Mouse (Mus musculus): Measurements from ENCODE around the gene Sirt2. TPM values are rescaled to one million over a fixed set of nuclear protein-coding genes. Genes with fewer than 3 reads are reported as not detected.

Gene Sirt2
- polyA plus RNA-seq, 1 experiment from 2014 or later: 49.0 TPM

GRCm38 (mm10) chr7:28836936-28837335 is 70.4 kb downstream of the Sirt2 start:
- 80% methylated on average over 5 of the region's 5 CpGs for WGBS
- H3K36me3 ChIP-seq: peaks cover 8% of the 10 kb centered on the region
- H3K27ac ChIP-seq (ENCODE audit: poor library complexity, severe bottlenecking): no peak overlapping the region
- H3K4me1 ChIP-seq (replicated peaks): peaks cover under 1% of the 10 kb centered on the region; the same call in 1 of the 2 replicates
- no peak overlapping the region for H3K4me3 ChIP-seq
- H3K9me3 ChIP-seq (replicated peaks): no peaks in the 10 kb centered on the region
- no peak overlapping the region for H3K9ac ChIP-seq
- ATAC-seq (ENCODE audit: insufficient number of reproducible peaks, low FRiP score): no peak
- no peaks in the 10 kb centered on the region for H3K27me3 ChIP-seq (replicated peaks)
- H3K4me2 ChIP-seq: no peak overlapping the region

Other genes with a start within 250 kb of the Sirt2 start
- gene Ifnl3, start 243.9 kb upstream of the Sirt2 start, polyA plus RNA-seq (2016; fragmentation: Nextera tagmentation; extraction: Ambion mirVana): not detected in 2 replicates
- gene Sycn, start 225.8 kb upstream of the Sirt2 start, polyA plus RNA-seq (2016; fragmentation: Nextera tagmentation; extraction: Ambion mirVana): not detected in 2 replicates
- gene Nccrp1, start 219.5 kb upstream of the Sirt2 start, polyA plus RNA-seq (2016; fragmentation: Nextera tagmentation; extraction: Ambion mirVana): not detected in 2 replicates
- gene Samd4b, start 168.6 kb upstream of the Sirt2 start, polyA plus RNA-seq (2016; fragmentation: Nextera tagmentation; extraction: Ambion mirVana): 29.0 and 29.5 TPM in 2 replicates
- gene Pak4, start 168.6 kb upstream of the Sirt2 start, polyA plus RNA-seq (2016; fragmentation: Nextera tagmentation; extraction: Ambion mirVana): 32.7 TPM in 2 replicates
- gene Acp7, start 135.4 kb upstream of the Sirt2 start, polyA plus RNA-seq (2016; fragmentation: Nextera tagmentation; extraction: Ambion mirVana): not detected in 2 replicates
- gene Fbxo27, start 73.9 kb upstream of the Sirt2 start, polyA plus RNA-seq (2016; fragmentation: Nextera tagmentation; extraction: Ambion mirVana): 3.4 and 4.7 TPM in 2 replicates
- gene Fbxo17, start 49.9 kb upstream of the Sirt2 start, polyA plus RNA-seq (2016; fragmentation: Nextera tagmentation; extraction: Ambion mirVana): 9.9 and 10.4 TPM in 2 replicates
- gene Mrps12, start 24.9 kb upstream of the Sirt2 start, polyA plus RNA-seq (2016; fragmentation: Nextera tagmentation; extraction: Ambion mirVana): 116 TPM in 2 replicates
- gene Sars2, start 24.7 kb upstream of the Sirt2 start, polyA plus RNA-seq (2016; fragmentation: Nextera tagmentation; extraction: Ambion mirVana): 23.2 and 27.3 TPM in 2 replicates
- not detected in 2 replicates for gene Ccer2, start 10.6 kb upstream of the Sirt2 start, polyA plus RNA-seq (2016; fragmentation: Nextera tagmentation; extraction: Ambion mirVana)
- gene Nfkbib, start 777 bp downstream of the Sirt2 start, polyA plus RNA-seq (2016; fragmentation: Nextera tagmentation; extraction: Ambion mirVana): 30.0 and 32.1 TPM in 2 replicates
- 2.7 and 2.8 TPM in 2 replicates for gene Rinl, start 22.2 kb downstream of the Sirt2 start, polyA plus RNA-seq (2016; fragmentation: Nextera tagmentation; extraction: Ambion mirVana)
- 218 and 232 TPM in 2 replicates for gene Hnrnpl, start 41.8 kb downstream of the Sirt2 start, polyA plus RNA-seq (2016; fragmentation: Nextera tagmentation; extraction: Ambion mirVana)
- 137 and 142 TPM in 2 replicates for gene Ech1, start 58.5 kb downstream of the Sirt2 start, polyA plus RNA-seq (2016; fragmentation: Nextera tagmentation; extraction: Ambion mirVana)
- gene Lgals4, start 67.1 kb downstream of the Sirt2 start, polyA plus RNA-seq (2016; fragmentation: Nextera tagmentation; extraction: Ambion mirVana): 4.2 and 4.4 TPM in 2 replicates
- gene Lgals7, start 97.1 kb downstream of the Sirt2 start, polyA plus RNA-seq (2016; fragmentation: Nextera tagmentation; extraction: Ambion mirVana): 1.1 and 1.3 TPM in 2 replicates
- 0.17 and 0.27 TPM in 2 replicates for gene Capn12, start 114.7 kb downstream of the Sirt2 start, polyA plus RNA-seq (2016; fragmentation: Nextera tagmentation; extraction: Ambion mirVana)
- gene Actn4, start 195.6 kb downstream of the Sirt2 start, polyA plus RNA-seq (2016; fragmentation: Nextera tagmentation; extraction: Ambion mirVana): 317 and 318 TPM in 2 replicates
- 254 and 255 TPM in 2 replicates for gene Eif3k, start 215.1 kb downstream of the Sirt2 start, polyA plus RNA-seq (2016; fragmentation: Nextera tagmentation; extraction: Ambion mirVana)
- gene Map4k1, start 215.3 kb downstream of the Sirt2 start, polyA plus RNA-seq (2016; fragmentation: Nextera tagmentation; extraction: Ambion mirVana): 5.8 and 6.5 TPM in 2 replicates

All from heart, embryonic 12.5 days (tissue).